Mouse (Mus musculus): ENCODE data around the gene Gm8362. TPM values are rescaled to one million over a fixed set of nuclear protein-coding genes. Genes with fewer than 3 reads are reported as not detected.
"Not testable (repeated sequence)": the region's sequence is repeated elsewhere in the genome, so short reads cannot be mapped to it uniquely, and the experiment has no call there.

The Gm8362 gene
- not detected in 2 replicates for polyA plus RNA-seq (2014; fragmentation: Nextera tagmentation; extraction: Ambion mirVana)

DNA sequence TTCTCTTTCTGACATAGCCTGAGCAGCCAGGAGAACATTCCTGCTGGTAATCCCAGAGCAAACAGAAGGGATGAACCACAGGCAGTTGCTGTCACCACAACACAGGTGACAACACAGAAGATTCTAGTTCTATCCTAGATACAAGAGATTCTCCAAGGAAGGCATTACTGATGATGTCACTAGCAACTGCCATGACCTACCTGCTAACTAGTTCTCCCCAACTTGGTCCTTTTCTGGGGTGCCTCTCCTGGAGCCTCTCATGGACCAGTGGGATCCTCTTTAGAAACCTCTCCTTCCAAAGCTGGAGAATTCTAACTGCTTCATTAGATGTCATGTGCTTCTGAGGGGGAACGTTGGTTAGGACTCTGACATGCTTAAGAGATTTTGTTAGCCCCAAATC, at the start of gene Gm8362:
Gm8362 (minus strand) TSS at position 101 of the 400 bp plus-strand sequence.
- H3K4me3 ChIP-seq (ENCODE audit: low read depth, low read length); H3K9ac ChIP-seq (replicated peaks; ENCODE audit: low read length); H3K27ac ChIP-seq (replicated peaks; ENCODE audit: low read depth, low read length); H3K4me2 ChIP-seq (ENCODE audit: low read depth, low read length); H3K27me3 ChIP-seq (ENCODE audit: control insufficient read depth, insufficient read depth, low read length); H3K4me1 ChIP-seq (ENCODE audit: control insufficient read depth, insufficient read depth, low read length); H3K9me3 ChIP-seq (replicated peaks; ENCODE audit: control insufficient read depth, low read length); H3K36me3 ChIP-seq (replicated peaks; ENCODE audit: control insufficient read depth, insufficient read depth, low read depth, low read length); DNase-seq (ENCODE audit: low spot score); ATAC-seq (replicated peaks; ENCODE audit: insufficient number of reproducible peaks, low FRiP score, low TSS enrichment, low read depth): not testable (repeated sequence)
- WGBS = 80% methylated on average over 1 of the region's 1 CpGs

DNA sequence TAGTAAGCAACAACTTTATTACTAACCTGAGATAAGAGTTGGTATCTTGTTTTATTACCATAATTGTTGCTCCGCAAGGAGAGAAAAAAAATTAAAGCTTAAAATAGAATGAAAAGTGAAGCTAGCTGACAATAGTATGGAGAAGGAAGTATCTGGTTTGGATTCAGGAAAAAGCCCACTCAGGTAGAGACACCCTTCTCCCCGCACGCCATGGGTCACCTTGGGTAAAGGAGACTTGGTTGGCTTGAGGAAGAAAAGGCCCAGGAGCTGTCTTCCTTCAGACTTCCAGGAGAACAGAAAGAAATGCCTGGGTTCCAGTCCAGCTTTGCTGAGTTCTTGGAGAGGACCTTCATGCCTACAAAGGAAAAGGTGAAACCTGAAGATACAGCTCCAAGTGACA, 49.1 kb upstream of the Gm8362 start:
- WGBS = 97% methylated on average over 3 of the region's 3 CpGs
- not testable (repeated sequence) for DNase-seq (ENCODE audit: low spot score); H3K36me3 ChIP-seq (replicated peaks; ENCODE audit: control insufficient read depth, insufficient read depth, low read depth, low read length); H3K4me2 ChIP-seq (ENCODE audit: low read depth, low read length); H3K4me3 ChIP-seq (ENCODE audit: low read depth, low read length); H3K27ac ChIP-seq (replicated peaks; ENCODE audit: low read depth, low read length); ATAC-seq (replicated peaks; ENCODE audit: insufficient number of reproducible peaks, low FRiP score, low TSS enrichment, low read depth); H3K4me1 ChIP-seq (ENCODE audit: control insufficient read depth, insufficient read depth, low read length); H3K9me3 ChIP-seq (replicated peaks; ENCODE audit: control insufficient read depth, low read length); H3K27me3 ChIP-seq (ENCODE audit: control insufficient read depth, insufficient read depth, low read length); H3K9ac ChIP-seq (replicated peaks; ENCODE audit: low read length)

DNA sequence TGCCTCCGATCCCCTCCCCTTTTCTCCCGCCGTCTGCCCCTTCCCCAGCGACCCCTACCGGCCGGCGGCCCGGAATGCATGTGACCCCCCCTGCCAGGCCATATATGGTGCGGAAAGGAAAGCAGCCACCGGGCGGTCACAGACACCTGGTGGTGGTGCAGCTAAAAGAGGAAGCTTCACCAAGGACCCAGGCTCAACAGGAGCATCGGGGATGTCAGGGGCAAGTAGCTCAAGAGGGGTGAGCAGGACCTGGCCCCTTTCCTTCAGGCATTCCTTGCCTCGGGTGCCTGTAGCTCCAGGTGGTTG, 17.0 kb downstream of the Gm8362 start:
- 3% methylated on average over 4 of the region's 13 CpGs for WGBS
- not testable (repeated sequence) for H3K36me3 ChIP-seq (replicated peaks; ENCODE audit: control insufficient read depth, insufficient read depth, low read depth, low read length); H3K9me3 ChIP-seq (replicated peaks; ENCODE audit: control insufficient read depth, low read length); H3K27me3 ChIP-seq (ENCODE audit: control insufficient read depth, insufficient read depth, low read length); H3K9ac ChIP-seq (replicated peaks; ENCODE audit: low read length); ATAC-seq (replicated peaks; ENCODE audit: insufficient number of reproducible peaks, low FRiP score, low TSS enrichment, low read depth); H3K27ac ChIP-seq (replicated peaks; ENCODE audit: low read depth, low read length); H3K4me1 ChIP-seq (ENCODE audit: control insufficient read depth, insufficient read depth, low read length); H3K4me2 ChIP-seq (ENCODE audit: low read depth, low read length); DNase-seq (ENCODE audit: low spot score)
- H3K4me3 ChIP-seq (ENCODE audit: low read depth, low read length) = peak overlapping the region; percentile 34; the same call in 1 of the 2 replicates

DNA sequence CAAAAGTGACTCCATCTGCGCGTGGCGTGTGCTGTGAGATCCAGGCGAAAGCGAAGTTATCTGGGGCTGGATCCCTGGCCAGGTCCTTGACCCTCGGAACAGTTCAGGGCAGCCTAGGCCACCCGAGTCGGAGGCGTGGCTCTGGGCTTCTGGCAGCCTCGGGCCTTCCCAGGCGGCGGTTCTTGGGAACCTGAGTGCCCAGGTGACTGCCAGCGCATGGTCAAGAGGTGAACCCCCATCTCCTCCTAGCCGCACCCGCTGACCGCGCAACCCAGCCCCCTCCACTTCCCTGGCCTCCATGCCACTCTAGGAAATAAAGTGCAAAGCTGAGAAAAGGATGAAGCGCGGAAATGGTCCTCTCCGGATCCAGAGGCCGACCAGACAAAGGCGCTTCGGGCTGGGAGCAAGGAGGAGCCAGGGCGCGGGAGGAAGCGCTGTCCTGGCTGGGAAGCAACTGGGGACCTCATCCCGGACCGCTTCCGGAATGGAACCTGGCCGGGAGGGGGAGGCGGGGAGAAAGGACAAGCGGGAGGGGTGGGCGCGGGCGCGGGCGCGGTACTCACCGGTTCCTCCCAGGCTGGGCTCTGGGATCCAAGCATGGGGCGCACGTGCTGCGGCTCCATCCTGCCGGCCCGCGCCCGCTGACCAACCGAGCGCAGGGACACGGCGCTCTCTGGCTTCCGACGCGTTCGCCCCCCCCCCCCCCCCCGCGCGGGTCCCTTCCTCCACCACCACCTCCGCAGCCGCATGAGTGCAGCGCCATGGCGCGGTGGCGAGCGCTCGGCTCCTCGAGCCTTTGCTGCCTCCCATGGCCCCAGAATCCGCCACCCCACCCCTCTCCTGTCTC, 17.6 kb downstream of the Gm8362 start:
- 1% methylated on average over 11 of the region's 67 CpGs for WGBS
- H3K36me3 ChIP-seq (replicated peaks; ENCODE audit: control insufficient read depth, insufficient read depth, low read depth, low read length); H3K9me3 ChIP-seq (replicated peaks; ENCODE audit: control insufficient read depth, low read length); ATAC-seq (replicated peaks; ENCODE audit: insufficient number of reproducible peaks, low FRiP score, low TSS enrichment, low read depth); H3K4me1 ChIP-seq (ENCODE audit: control insufficient read depth, insufficient read depth, low read length); H3K27ac ChIP-seq (replicated peaks; ENCODE audit: low read depth, low read length); H3K27me3 ChIP-seq (ENCODE audit: control insufficient read depth, insufficient read depth, low read length): not testable (repeated sequence)
- H3K4me2 ChIP-seq (ENCODE audit: low read depth, low read length) = peak overlapping the region; percentile 32; the same call in 1 of the 2 replicates
- peak overlapping the region; percentile 41 for H3K9ac ChIP-seq (replicated peaks; ENCODE audit: low read length)
- peak; percentile 3 for DNase-seq (ENCODE audit: low spot score)
- peak overlapping the region; percentile 34 for H3K4me3 ChIP-seq (ENCODE audit: low read depth, low read length)

DNA sequence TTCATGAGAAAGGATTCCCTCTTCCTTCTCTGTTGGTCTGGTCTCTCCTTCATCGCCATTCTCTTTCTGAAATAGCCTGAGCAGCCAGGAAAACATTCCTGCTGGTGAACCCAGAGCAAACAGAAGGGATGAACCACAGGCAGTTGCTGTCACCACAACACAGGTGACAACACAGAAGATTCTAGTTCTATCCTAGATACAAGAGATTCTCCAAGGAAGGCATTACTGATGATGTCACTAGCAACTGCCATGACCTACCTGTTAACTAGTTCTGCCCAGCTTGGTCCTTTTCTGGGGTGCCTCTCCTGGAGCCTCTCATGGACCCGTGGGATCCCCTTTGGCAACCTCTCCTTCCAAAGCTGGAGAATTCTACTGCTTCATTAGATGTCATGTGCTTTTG, 32.0 kb downstream of the Gm8362 start, which contains the start of gene Gm3636:
Gm3636 (minus strand) TSS at position 101 of the 400 bp plus-strand sequence.
- WGBS = no CpG with 5 or more reads among the region's 2 CpGs
- H3K27ac ChIP-seq (replicated peaks; ENCODE audit: low read depth, low read length) = not testable (repeated sequence)

DNA sequence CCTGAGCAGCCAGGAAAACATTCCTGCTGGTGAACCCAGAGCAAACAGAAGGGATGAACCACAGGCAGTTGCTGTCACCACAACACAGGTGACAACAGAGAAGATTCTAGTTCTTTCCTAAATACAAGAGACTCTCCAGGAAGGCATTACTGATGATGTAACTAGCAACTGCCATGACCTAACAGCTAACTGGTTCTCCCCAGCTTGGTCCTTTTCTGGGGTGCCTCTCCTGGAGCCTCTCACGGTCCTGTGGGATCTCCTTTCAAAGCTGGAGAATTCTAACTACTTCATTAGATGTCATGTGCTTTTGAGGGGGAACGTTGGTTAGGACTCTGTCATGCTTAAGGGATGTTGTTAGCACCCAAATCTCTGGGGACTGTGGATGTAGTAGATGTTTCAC, 54.1 kb downstream of the Gm8362 start, which contains the start of gene Gm8050:
Gm8050 (minus strand) TSS at position 101 of the 400 bp plus-strand sequence.
- H3K4me1 ChIP-seq (ENCODE audit: control insufficient read depth, insufficient read depth, low read length); H3K9ac ChIP-seq (replicated peaks; ENCODE audit: low read length); H3K27ac ChIP-seq (replicated peaks; ENCODE audit: low read depth, low read length); H3K27me3 ChIP-seq (ENCODE audit: control insufficient read depth, insufficient read depth, low read length); H3K36me3 ChIP-seq (replicated peaks; ENCODE audit: control insufficient read depth, insufficient read depth, low read depth, low read length); DNase-seq (ENCODE audit: low spot score); H3K4me2 ChIP-seq (ENCODE audit: low read depth, low read length); ATAC-seq (replicated peaks; ENCODE audit: insufficient number of reproducible peaks, low FRiP score, low TSS enrichment, low read depth); H3K9me3 ChIP-seq (replicated peaks; ENCODE audit: control insufficient read depth, low read length); H3K4me3 ChIP-seq (ENCODE audit: low read depth, low read length): not testable (repeated sequence)
- WGBS = no CpG with 5 or more reads among the region's 2 CpGs

More for the DNA sequence above, 32.0 kb downstream of the Gm8362 start, which contains the start of gene Gm3636:
- H3K4me3 ChIP-seq (ENCODE audit: low read depth, low read length); H3K27me3 ChIP-seq (ENCODE audit: control insufficient read depth, insufficient read depth, low read length); DNase-seq (ENCODE audit: low spot score); H3K36me3 ChIP-seq (replicated peaks; ENCODE audit: control insufficient read depth, insufficient read depth, low read depth, low read length); H3K9me3 ChIP-seq (replicated peaks; ENCODE audit: control insufficient read depth, low read length); H3K9ac ChIP-seq (replicated peaks; ENCODE audit: low read length); H3K4me1 ChIP-seq (ENCODE audit: control insufficient read depth, insufficient read depth, low read length); ATAC-seq (replicated peaks; ENCODE audit: insufficient number of reproducible peaks, low FRiP score, low TSS enrichment, low read depth); H3K4me2 ChIP-seq (ENCODE audit: low read depth, low read length): not testable (repeated sequence)

Other genes starting within 250 kb of the Gm8362 start
- not detected in 2 replicates for gene Gm8356, start 237.1 kb downstream of the Gm8362 start, polyA plus RNA-seq (2014; fragmentation: Nextera tagmentation; extraction: Ambion mirVana)
- gene Gm3629, start 183.8 kb downstream of the Gm8362 start, polyA plus RNA-seq (2014; fragmentation: Nextera tagmentation; extraction: Ambion mirVana) = 0.42 TPM in 1 of 2 replicates, not detected in the other
- gene Gm3460, start 152.0 kb downstream of the Gm8362 start, polyA plus RNA-seq (2014; fragmentation: Nextera tagmentation; extraction: Ambion mirVana) = not detected in 2 replicates
- not detected in 2 replicates for gene Gm10251, start 90.2 kb downstream of the Gm8362 start, polyA plus RNA-seq (2014; fragmentation: Nextera tagmentation; extraction: Ambion mirVana)
- gene Gm8050, start 54.2 kb downstream of the Gm8362 start, polyA plus RNA-seq (2014; fragmentation: Nextera tagmentation; extraction: Ambion mirVana) = not detected in 2 replicates
- gene Gm3636, start 32.1 kb downstream of the Gm8362 start, polyA plus RNA-seq (2014; fragmentation: Nextera tagmentation; extraction: Ambion mirVana) = 7.6 and 8.0 TPM in 2 replicates
- not detected in 2 replicates for gene Gm3642, start 65.9 kb upstream of the Gm8362 start, polyA plus RNA-seq (2014; fragmentation: Nextera tagmentation; extraction: Ambion mirVana)
- gene Gm3667, start 115.6 kb upstream of the Gm8362 start, polyA plus RNA-seq (2014; fragmentation: Nextera tagmentation; extraction: Ambion mirVana) = 2.2 and 2.8 TPM in 2 replicates
- gene Gm6356, start 199.4 kb upstream of the Gm8362 start, polyA plus RNA-seq (2014; fragmentation: Nextera tagmentation; extraction: Ambion mirVana) = not detected in 2 replicates